Mouse (Mus musculus): ENCODE data around the gene Trmt1. TPM values are rescaled to one million over a fixed set of nuclear protein-coding genes. Genes with fewer than 3 reads are reported as not detected.

Trmt1 gene
- polyA plus RNA-seq, 1 experiment = 145 TPM

GRCm38 (mm10) chr8:84657203-84657602, 28.9 kb upstream of the Trmt1 start:
- TF ChIP-seq CTCF (IDR thresholded peaks at IDR 0.05; ENCODE audit: extremely low read depth, insufficient read depth, low read length) = no peak
- no peak for TF ChIP-seq POLR2A (IDR thresholded peaks at IDR 0.05; ENCODE audit: extremely low read depth, insufficient read depth, low read length)
- Histone ChIP-seq H3K4me1 (ENCODE audit: control insufficient read depth, insufficient read depth, low read length) (no peaks in the 10 kb centered on the region), H3K27ac (ENCODE audit: insufficient read depth, low read length) (no peak overlapping the region), H3K4me3 (ENCODE audit: insufficient read depth, low read length) (no peak overlapping the region)

- no peak overlapping the region for H3K4me3 ChIP-seq (ENCODE audit: insufficient read depth, low read length)
- TF ChIP-seq POLR2A (IDR thresholded peaks at IDR 0.05; ENCODE audit: extremely low read depth, insufficient read depth, low read length) (no peak), CTCF (IDR thresholded peaks at IDR 0.05; ENCODE audit: extremely low read depth, insufficient read depth, low read length) (no peak)
- no peak overlapping the region for H3K27ac ChIP-seq (ENCODE audit: insufficient read depth, low read length)
- no peaks in the 10 kb centered on the region for H3K4me1 ChIP-seq (ENCODE audit: control insufficient read depth, insufficient read depth, low read length)
Observed at GRCm38 (mm10) chr8:84657680-84658079, 28.4 kb upstream of the Trmt1 start.

GRCm38 (mm10) chr8:84658951-84659350, 27.2 kb upstream of the Trmt1 start:
- Histone ChIP-seq H3K4me3 (ENCODE audit: insufficient read depth, low read length) (no peak overlapping the region), H3K4me1 (ENCODE audit: control insufficient read depth, insufficient read depth, low read length) (0 out of 2 replicates have a peak, but pooled peaks cover 2% of the 10 kb centered on the region), H3K27ac (ENCODE audit: insufficient read depth, low read length) (no peak overlapping the region)
- TF ChIP-seq CTCF (IDR thresholded peaks at IDR 0.05; ENCODE audit: extremely low read depth, insufficient read depth, low read length) (no peak), POLR2A (IDR thresholded peaks at IDR 0.05; ENCODE audit: extremely low read depth, insufficient read depth, low read length) (no peak)

GRCm38 (mm10) chr8:84659936-84660818, 25.9 kb upstream of the Trmt1 start:
- TF ChIP-seq CTCF (IDR thresholded peaks at IDR 0.05; ENCODE audit: extremely low read depth, insufficient read depth, low read length) = no peak
- TF ChIP-seq POLR2A (IDR thresholded peaks at IDR 0.05; ENCODE audit: extremely low read depth, insufficient read depth, low read length) = no peak

GRCm38 (mm10) chr8:84660819-84661457, 25.2 kb upstream of the Trmt1 start:
- Histone ChIP-seq H3K27ac (ENCODE audit: insufficient read depth, low read length) (no peak overlapping the region), H3K4me1 (ENCODE audit: control insufficient read depth, insufficient read depth, low read length) (0 out of 2 replicates have a peak, but pooled peaks cover 2% of the 10 kb centered on the region), H3K4me3 (ENCODE audit: insufficient read depth, low read length) (peak overlapping the region; percentile 70)
- TF ChIP-seq POLR2A (IDR thresholded peaks at IDR 0.05; ENCODE audit: extremely low read depth, insufficient read depth, low read length) = no peak
- TF ChIP-seq CTCF (IDR thresholded peaks at IDR 0.05; ENCODE audit: extremely low read depth, insufficient read depth, low read length) = no peak

More at GRCm38 (mm10) chr8:84659936-84660818, 25.9 kb upstream of the Trmt1 start:
- Histone ChIP-seq H3K27ac (ENCODE audit: insufficient read depth, low read length) (no peak overlapping the region), H3K4me1 (ENCODE audit: control insufficient read depth, insufficient read depth, low read length) (0 out of 2 replicates have a peak, but pooled peaks cover 2% of the 10 kb centered on the region), H3K4me3 (ENCODE audit: insufficient read depth, low read length) (no peak overlapping the region; the same call in 1 of the 2 replicates)

- H3K27ac ChIP-seq (ENCODE audit: insufficient read depth, low read length) = peak overlapping the region; percentile 57
- TF ChIP-seq CTCF (IDR thresholded peaks at IDR 0.05; ENCODE audit: extremely low read depth, insufficient read depth, low read length) = no peak
- TF ChIP-seq POLR2A (IDR thresholded peaks at IDR 0.05; ENCODE audit: extremely low read depth, insufficient read depth, low read length) = no peak
- 0 out of 2 replicates have a peak, but pooled peaks cover 2% of the 10 kb centered on the region for H3K4me1 ChIP-seq (ENCODE audit: control insufficient read depth, insufficient read depth, low read length)
Observed at GRCm38 (mm10) chr8:84661458-84661871, 24.6 kb upstream of the Trmt1 start.

GRCm38 (mm10) chr8:84661961-84662571, 24.0 kb upstream of the Trmt1 start:
- Histone ChIP-seq H3K27ac (ENCODE audit: insufficient read depth, low read length) (peak overlapping the region; percentile 57), H3K4me1 (ENCODE audit: control insufficient read depth, insufficient read depth, low read length) (0 out of 2 replicates have a peak, but pooled peaks cover 2% of the 10 kb centered on the region), H3K4me3 (ENCODE audit: insufficient read depth, low read length) (peak overlapping the region; percentile 70)
- TF ChIP-seq POLR2A (IDR thresholded peaks at IDR 0.05; ENCODE audit: extremely low read depth, insufficient read depth, low read length) (no peak), CTCF (IDR thresholded peaks at IDR 0.05; ENCODE audit: extremely low read depth, insufficient read depth, low read length) (no peak)

More at GRCm38 (mm10) chr8:84661458-84661871, 24.6 kb upstream of the Trmt1 start:
- H3K4me3 ChIP-seq (ENCODE audit: insufficient read depth, low read length) = peak overlapping the region; percentile 70

GRCm38 (mm10) chr8:84662581-84663065, 23.5 kb upstream of the Trmt1 start, which contains the start of gene Ier2:
Gene Ier2 (minus strand): TSS chr8:84662852.
- TF ChIP-seq POLR2A (IDR thresholded peaks at IDR 0.05; ENCODE audit: extremely low read depth, insufficient read depth, low read length) (peak; percentile 100), CTCF (IDR thresholded peaks at IDR 0.05; ENCODE audit: extremely low read depth, insufficient read depth, low read length) (no peak)
- Histone ChIP-seq H3K4me1 (ENCODE audit: control insufficient read depth, insufficient read depth, low read length) (0 out of 2 replicates have a peak, but pooled peaks cover 2% of the 10 kb centered on the region), H3K27ac (ENCODE audit: insufficient read depth, low read length) (peak within 1 kb of the TSS; percentile 57), H3K4me3 (ENCODE audit: insufficient read depth, low read length) (peak within 1 kb of the TSS; percentile 70)
